Mouse (Mus musculus): ENCODE measurements around the gene Hist1h2bk.

- TF ChIP-seq POLR2A (IDR thresholded peaks at IDR 0.05; ENCODE audit: low read depth, low read length) (no peak), CTCF (IDR thresholded peaks at IDR 0.05; ENCODE audit: extremely low read depth, insufficient read depth, insufficient read length, insufficient replicate concordance) (no peak)
Measured at GRCm38 (mm10) chr13:22001823-22002222, 33.8 kb upstream of the Hist1h2bk start.

All from spleen, adult 2 months (tissue).